ENCODE assay signal across 19 mouse cellular contexts in the genomic region with DNA sequence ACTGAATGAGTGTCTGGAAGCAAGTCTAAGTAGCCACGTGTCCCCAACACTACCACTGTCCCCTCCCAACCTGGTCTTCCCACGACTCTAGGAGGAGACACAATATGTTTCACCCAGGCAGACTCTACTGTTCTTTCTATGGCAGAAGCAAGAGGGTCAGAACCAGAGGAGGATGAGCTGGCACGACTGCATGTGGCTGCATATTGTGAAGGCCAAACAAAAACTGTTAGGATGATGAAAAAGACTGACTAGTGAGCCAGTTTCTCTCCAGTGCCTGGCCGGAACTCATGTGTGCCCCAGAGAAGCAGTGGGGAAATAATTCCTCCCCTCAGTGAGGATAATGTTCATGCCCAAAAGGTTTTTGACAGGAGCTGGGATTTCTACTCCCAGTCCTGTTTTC.
"Had no signal": no experiment of that assay in that cellular context is flagged by ENCODE, and none has a peak within 500 bp of the region (broad histone marks: within the 10 kb centered on the region; RNA-seq: fewer than 3 reads in every experiment).

No protein-coding gene starts in this region.

- ATAC-seq: midbrain, embryonic 15.5 days had no signal

- H3K4me1 ChIP-seq: limb, embryonic 12.5 days; limb, embryonic 15.5 days; liver, embryonic 13.5 days; midbrain, embryonic 12.5 days; midbrain, embryonic 15.5 days; neural tube, embryonic 13.5 days; stomach, embryonic 15.5 days had no signal

- H3K36me3 ChIP-seq: limb, embryonic 12.5 days; limb, embryonic 15.5 days; liver, embryonic 13.5 days; midbrain, embryonic 12.5 days; midbrain, embryonic 15.5 days; neural tube, embryonic 13.5 days; stomach, embryonic 15.5 days had no signal

- H3K9ac ChIP-seq: limb, embryonic 12.5 days; limb, embryonic 15.5 days; liver, embryonic 13.5 days; midbrain, embryonic 12.5 days; midbrain, embryonic 15.5 days; neural tube, embryonic 13.5 days; stomach, embryonic 15.5 days had no signal

- DNase-seq: kidney, adult 9 months; kidney, postnatal 14 days; kidney, postnatal 4 days; left cerebral cortex, postnatal 4 days; liver, embryonic 13.5 days; lung, adult 2 months; lung, postnatal 14 days; lung, postnatal 4 days; retina, postnatal 1 day; right cerebral cortex, postnatal 25 days; spleen, adult 18-20 months; thymus, postnatal 25 days had no signal

- H3K27ac ChIP-seq: limb, embryonic 12.5 days; limb, embryonic 15.5 days; liver, embryonic 13.5 days; midbrain, embryonic 12.5 days; midbrain, embryonic 15.5 days; neural tube, embryonic 13.5 days; stomach, embryonic 15.5 days had no signal

- H3K9me3 ChIP-seq: limb, embryonic 15.5 days; liver, embryonic 13.5 days; midbrain, embryonic 12.5 days; midbrain, embryonic 15.5 days; neural tube, embryonic 13.5 days; stomach, embryonic 15.5 days had no signal

- H3K27me3 ChIP-seq: limb, embryonic 12.5 days; limb, embryonic 15.5 days; liver, embryonic 13.5 days; midbrain, embryonic 12.5 days; midbrain, embryonic 15.5 days; neural tube, embryonic 13.5 days; stomach, embryonic 15.5 days had no signal

- H3K4me2 ChIP-seq: limb, embryonic 12.5 days; limb, embryonic 15.5 days; liver, embryonic 13.5 days; midbrain, embryonic 12.5 days; midbrain, embryonic 15.5 days; neural tube, embryonic 13.5 days; stomach, embryonic 15.5 days had no signal

- H3K4me3 ChIP-seq: limb, embryonic 12.5 days; limb, embryonic 15.5 days; liver, embryonic 13.5 days; midbrain, embryonic 12.5 days; midbrain, embryonic 15.5 days; myocyte; neural tube, embryonic 13.5 days; stomach, embryonic 15.5 days had no signal
